Mouse (Mus musculus): Measurements from ENCODE around the gene Ociad1.

Ociad1 gene

DNA sequence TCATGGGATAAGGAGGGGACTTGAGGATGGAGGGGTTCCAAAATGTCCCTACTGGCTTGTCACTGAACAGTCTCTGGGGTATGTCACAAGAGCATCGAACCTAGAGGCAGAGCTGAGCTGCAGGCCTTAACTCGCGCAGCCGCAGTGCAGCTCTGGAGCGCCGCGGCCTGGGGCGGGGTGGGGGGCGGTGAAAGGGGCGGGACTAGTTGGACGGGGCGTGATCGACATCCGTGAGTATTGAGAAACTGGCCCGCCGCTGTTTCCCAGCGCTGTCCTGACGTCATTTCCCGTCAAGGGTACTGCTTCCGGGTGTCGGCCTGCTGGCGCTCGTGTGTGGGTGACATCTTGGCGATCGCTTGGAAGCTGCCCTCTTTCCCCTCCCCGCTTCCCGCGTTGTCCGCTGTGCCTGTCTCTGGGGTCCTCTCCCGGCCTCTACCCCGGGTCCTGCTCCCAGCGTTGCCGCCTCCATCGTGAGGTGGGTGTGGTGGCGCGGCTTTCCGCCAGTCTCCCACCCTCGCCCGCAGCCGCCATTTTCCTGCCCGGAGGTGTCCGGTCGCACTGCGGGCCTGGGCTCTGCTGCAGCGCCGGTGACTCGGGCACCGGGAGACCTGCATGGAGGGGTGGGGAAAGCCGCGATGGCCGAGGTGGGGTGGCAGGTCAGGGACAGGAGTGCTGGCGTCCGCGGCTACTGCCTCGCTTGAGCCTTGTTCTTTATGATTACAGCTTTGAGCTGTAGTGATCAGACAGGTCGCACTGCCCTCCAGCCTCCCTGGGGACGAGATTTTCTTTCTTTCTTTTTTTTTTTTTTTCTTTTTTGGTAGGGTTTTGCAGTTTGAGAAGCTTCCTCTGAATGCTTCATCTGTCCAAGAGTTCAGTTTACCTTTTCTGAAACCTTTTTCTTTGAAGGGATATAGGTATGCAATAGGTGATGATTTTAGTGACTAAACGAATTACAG is at the start of gene Ociad1:
TSS of gene Ociad1 (plus strand) at position 283 of the 956 bp plus-strand sequence.
- in situ Hi-C loops (cut with MboI), result loop anchor here (5.0 kb wide), 1 partner anchor 35 kb away; the partner anchor contains the start of gene Fryl

DNA sequence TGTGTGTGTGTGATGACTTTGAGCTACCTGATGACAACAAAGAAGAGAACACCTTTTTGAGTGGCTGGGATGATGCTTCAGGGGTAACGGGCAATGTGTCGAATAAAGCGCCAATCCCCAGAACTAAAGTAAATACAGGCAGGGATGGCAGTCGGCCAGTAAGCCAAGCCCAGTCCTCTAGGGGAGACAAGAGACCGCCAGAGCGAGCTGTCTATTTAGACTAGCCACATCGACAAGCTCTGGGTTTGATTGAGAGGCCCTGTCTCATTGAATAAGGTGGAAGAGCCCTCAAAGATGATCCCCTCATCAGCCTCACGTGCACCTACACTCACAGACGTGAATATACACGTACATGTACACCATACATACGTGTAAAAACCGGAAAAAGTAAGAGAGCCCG is 48.2 kb upstream of the Ociad1 start:
- in situ Hi-C loops (cut with MboI), result no loop called here

DNA sequence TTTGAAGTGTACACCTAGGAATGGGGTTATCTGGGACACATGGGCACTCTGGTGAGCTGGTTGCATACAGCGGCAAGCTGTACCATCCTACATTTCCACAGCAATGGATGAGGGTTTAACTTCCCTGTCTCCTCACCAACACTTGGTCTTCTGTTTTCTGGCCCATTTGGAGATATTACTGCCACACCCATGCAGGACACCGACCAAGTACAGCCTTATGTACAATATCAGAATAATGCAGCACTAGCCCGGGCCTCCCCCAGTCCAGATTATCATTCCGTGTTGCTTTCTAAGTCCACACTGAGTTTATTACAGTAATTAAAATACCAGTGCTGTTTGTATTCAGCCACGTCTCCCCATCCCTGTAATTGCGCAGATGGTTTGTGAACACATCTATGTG is 46.2 kb upstream of the Ociad1 start:
- in situ Hi-C loops (cut with MboI), result no loop called here

DNA sequence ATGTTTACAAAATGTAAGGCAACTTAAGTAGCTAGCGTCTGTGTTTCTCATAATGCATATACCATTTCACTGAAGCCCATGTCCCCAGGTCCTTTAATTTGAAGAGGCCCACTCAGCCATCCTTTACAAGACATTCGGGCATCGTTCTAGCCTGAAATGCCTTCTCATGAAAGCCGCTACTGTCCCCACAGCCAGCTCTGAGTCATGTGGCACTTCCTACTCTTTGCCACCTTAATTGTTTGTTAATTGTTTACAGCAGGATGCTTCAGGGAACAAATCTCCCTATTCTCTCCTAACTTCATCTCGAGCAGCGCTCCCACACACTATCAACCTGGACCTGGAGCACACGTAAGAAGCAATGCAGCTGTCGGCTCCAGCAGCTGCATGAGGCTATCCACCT is 44.4 kb upstream of the Ociad1 start:
- in situ Hi-C loops (cut with MboI), result no loop called here

DNA sequence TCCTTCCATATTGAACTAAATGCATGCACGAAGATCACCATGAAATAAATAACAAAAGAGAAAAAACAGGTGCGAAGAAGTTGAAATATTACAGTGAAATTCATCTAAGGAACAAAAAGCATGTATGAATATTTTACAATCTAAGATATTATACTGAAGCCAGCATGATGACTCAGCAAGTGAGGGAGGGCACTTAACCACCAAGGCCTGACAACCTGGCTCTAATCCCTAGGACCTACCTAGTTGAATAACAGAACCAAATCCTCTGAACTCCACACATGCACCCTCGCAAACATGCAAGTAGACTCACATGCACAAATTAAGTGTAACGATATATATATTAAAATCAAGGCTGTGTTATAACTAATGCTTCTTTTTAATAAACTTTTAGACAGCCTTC is 43.2 kb upstream of the Ociad1 start:
- in situ Hi-C loops (cut with MboI), result no loop called here

DNA sequence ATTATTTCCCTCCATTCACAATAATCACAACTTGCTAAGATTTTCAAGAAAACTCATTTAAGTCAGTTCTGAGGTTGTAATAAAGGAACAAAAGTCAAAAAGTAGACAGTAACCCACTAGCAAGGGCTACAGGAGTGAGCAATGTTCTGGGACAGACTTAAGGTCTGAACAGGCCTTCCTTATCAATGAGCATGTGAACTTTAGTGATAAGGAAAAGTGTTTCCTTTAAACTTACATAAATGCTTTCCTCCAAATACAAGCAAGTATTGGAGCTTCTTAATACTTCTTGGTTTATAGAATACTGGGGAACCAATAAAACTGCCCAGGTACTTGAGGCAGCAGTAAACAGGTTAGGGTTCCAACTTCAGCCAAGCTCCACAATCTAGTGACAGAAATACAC is 39.8 kb upstream of the Ociad1 start:
- in situ Hi-C loops (cut with MboI), result no loop called here

DNA sequence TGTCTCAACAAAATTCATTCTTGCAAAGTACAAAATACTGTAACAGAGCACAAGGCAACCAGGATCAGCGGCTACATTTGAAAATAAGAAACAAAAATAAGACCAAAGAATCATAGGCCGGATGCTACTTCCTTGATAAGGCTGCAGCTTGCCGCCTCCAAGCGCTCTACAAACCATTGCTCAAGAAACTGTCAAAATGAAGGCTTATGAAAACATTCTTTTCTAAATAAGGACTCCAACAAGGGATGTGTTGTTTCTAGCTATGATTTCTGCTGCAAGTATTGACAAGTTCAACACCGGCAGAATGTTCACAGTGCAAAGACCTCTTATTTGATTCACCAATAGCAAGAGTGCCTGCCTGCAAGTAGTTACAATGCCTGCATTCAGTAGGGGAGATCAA is 37.9 kb upstream of the Ociad1 start:
- in situ Hi-C loops (cut with MboI), result loop anchor here (5.0 kb wide), 1 partner anchor 38 kb away; the partner anchor contains the start of gene Ociad1

DNA sequence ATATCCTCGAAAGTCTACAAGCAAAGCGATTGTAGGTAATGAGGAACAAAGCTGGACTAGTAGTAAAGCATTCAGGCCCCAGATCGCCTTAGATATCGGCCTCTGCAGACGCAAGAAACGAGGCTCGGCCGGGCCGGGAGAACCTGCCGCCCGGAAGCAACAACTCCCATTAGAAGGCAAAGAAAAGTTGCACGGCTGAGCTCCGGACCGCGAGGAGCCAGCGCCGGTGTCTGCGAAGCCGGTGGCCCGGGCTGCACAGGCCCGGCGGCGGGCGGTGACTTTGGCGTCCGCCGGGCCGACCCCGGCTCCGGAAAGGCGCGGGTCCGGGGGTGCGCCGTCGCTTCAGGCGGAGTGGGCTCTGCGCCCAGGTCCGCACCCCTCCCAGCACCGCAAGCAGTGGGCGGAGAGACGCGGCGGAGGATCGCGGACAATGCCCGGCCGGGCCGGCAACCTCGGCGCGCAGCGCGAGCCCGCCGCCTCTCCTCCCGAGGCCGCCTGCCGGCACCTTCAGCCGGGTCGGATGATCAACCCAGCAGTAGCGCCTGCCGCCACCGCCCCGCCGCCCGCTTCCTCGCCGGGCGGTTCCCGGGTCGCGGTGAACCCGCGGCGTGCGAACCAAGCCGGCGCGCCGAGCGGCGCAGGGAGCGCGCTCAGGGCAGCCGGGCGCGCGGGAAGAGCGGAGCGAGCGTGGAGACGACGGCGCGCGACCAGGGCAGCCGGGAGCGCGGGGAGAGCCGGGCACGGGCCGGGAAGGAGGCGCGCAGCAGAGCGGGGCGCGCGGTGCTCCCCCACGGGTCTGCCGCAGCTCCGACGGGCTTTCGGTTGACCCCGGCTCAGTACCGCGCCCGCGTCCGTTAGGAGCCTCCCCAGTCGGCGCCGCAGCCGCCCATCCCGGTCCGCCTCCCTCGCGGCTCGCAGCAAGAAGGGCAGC is 37.0 kb upstream of the Ociad1 start:
- in situ Hi-C loops (cut with MboI), result loop anchor here (5.0 kb wide), 1 partner anchor 37 kb away; the partner anchor contains the start of gene Ociad1

DNA sequence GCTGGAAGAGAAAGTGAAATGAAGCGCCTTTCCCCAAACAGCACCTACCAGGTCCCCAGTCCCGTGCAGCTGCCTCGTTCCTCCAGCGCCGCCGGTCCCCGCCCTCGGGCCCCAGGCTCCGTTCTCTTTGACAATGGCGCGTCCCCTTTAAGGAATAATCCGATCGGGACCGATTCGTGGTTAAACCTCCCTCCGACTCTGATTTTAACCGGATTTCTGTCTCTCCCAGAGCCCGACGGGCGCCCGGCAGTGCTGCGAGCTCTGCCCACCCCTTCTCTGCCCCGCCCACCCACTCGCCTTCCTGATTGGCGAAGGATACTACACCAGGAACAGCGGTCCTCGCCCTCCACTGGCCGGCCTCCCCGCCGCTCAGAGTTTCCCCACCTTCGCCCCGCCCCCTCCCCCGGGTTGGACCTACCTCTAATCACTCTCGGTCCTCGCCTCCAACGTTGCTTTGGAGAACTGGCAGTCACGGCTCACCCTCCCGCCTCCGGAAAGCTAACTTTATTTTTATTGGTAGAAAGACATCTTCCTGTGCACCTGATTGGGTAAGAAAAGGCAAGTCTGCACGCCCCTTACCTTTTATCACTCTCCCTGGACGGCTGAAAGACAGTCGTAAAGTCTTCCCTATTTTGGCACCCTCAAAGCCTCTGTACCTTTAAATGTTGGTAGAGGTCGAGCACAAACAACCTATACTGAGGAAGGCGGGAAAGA is 36.1 kb upstream of the Ociad1 start, which contains the start of gene Fryl:
TSS of gene Fryl (minus strand) at position 268 of the 714 bp plus-strand sequence.
- in situ Hi-C loops (cut with MboI), result loop anchor here (5.0 kb wide), 1 partner anchor 36 kb away; the partner anchor contains the start of gene Ociad1

DNA sequence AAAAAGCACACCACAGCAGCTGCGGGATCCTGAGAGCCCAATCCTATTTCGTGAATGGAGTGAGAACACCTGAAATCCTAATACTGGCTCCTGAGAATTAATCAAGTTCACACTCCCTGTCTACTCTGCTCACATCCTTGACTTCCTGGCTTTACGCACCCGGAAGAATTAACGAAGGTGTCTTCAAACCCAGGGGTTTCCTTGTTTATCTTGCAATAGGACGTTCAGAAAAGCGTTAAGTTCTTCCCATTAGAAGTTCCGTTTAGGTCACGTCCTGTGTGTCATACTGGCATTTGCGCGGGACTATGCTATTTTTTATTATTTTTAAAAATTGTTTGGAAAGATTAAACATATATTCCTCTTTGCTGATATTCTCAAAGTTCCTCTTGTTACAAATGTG is 35.5 kb upstream of the Ociad1 start:
- in situ Hi-C loops (cut with MboI), result loop anchor here (5.0 kb wide), 1 partner anchor 35 kb away; the partner anchor contains the start of gene Ociad1

DNA sequence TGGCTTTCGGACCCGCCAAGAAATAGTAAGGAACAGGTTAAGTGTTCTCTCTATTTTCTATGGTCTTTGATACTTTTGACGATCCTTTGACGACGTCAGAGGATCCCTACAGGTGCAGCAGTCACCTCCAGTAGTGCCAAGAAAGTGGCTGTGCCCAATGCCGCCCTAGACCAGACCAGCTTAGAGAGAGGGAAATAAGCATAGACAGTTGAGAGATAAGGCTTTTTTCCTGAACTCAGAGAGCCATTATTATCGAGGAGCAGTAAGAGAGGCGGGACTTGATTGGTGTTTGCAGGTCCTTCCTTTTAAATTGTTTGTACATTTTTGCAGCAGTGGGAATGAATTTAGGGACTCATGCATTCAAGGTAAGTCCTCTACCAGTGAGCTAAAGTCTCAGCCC is 34.9 kb upstream of the Ociad1 start:
- in situ Hi-C loops (cut with MboI), result loop anchor here (5.0 kb wide), 1 partner anchor 35 kb away; the partner anchor contains the start of gene Ociad1

DNA sequence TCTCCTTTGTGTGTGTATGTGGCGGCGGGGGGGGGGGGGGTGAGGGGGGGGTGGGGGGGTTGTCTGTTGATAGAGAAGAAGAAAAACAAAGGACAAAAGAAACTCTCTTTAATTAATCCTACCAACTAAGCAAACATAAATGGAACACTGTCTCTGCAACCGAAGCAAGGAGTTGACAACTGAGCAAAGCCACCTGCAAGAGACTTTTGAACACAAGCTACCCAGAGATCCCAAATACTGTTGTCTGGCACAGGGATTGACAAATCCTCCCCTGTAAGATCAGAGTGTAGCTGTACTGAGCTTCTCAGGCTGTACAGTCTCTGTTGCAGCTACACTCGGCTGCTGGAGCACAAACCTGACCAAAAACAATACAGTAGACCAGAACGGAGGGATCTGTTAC is 28.5 kb upstream of the Ociad1 start:
- in situ Hi-C loops (cut with MboI), result no loop called here

DNA sequence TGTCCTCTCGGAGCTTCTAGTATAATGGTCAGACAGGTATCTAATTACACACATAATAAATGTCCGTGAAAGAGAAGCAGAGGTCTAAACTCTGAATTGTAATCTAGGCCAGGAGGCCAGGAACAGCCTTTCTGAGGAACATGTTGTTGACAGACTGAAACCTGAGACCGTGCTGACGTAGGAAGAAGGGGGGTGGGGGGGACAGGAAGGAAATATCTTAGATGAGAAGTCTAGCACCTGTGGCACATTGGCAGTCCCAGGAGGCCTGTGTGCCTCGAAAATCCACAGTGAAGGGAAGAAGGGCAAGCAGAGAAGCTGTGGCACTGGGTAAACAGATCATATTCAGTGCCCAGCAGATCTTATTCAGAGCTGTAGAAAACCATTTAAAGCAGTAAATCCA is 27.1 kb upstream of the Ociad1 start:
- in situ Hi-C loops (cut with MboI), result no loop called here

DNA sequence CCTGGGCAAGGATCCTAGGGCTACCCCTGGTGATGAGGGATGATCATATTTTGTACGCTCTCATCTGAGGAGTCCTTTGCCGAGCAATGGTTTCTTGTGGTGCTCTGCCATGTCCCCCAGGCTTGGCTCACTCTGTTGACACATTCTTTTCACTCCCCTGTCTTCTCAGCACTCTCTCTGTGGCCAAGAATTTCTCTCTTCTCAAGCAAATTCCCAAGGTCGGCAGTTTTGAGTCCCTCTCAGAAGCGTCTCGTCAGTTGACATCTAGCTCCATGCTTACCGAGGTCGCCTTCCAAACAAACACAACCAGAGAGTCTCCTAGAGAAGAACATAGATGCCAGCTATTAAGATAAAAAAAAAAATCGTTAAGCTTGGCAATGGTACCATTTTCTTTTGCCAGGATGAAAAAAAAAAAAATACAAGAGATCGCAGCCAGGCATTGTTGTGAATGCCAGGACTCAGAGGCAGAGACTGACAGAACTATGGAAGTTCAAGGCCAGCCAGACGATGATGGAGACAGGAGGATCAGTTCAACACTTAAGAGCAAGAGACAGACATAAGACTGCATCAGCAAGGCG is 23.9 kb upstream of the Ociad1 start:
- in situ Hi-C loops (cut with MboI), result no loop called here

DNA sequence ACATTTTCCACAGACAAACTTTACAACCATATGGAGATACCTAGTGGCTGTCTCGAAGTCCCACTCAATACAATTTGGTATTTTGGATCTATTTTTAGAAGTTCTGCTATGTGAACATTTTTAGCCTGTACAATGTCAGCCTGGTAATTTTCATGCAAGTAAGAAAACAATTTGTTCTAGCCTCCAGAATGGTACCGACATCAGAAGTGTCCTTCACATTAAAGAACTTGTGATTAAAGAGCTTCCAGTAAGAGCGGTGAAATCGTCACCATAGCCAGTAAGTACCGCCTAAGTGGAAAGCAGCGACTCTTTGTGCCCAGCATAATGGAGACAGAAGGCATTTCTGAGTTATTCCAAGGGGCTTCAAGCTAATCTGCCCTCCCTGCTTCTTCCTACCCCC is 22.0 kb upstream of the Ociad1 start:
- in situ Hi-C loops (cut with MboI), result no loop called here

DNA sequence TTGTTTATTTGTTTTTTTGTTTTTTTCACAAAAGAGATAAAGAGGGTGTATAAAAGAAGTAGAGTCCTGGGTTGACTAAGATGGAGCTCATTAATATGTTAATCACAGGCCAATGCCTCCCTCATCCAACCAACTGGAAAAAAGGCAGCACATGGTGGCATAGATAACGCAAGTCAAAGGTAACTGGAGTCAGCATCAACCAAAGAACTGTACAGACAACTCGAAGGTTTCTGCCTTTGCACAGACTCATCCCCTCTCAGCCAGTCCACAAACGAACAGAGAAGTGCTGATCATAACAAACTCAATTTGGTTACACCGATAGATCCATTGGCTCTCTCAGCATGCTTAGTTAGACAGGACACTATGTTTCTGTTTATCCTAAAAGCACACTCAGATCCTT is 19.4 kb upstream of the Ociad1 start:
- in situ Hi-C loops (cut with MboI), result no loop called here

DNA sequence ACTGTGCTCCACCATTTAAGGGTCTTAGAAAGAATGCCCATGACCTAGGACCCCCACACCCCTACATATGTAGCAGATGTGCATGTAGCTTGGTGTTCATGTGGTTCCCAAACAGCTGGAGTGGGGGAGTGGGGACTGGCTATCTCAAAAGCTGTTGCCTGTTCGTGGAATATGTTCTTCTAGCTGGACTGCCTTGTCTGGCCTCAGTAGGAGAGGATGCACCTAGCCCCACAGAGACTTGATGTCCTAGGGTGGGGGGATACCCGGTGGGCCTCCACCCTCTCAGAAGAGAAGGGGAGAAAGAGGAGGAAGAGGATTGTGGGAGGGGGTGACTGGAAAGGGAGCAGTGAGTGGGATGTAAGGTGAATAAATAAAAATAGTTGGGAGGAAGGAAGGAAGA is 17.6 kb upstream of the Ociad1 start:
- in situ Hi-C loops (cut with MboI), result no loop called here

DNA sequence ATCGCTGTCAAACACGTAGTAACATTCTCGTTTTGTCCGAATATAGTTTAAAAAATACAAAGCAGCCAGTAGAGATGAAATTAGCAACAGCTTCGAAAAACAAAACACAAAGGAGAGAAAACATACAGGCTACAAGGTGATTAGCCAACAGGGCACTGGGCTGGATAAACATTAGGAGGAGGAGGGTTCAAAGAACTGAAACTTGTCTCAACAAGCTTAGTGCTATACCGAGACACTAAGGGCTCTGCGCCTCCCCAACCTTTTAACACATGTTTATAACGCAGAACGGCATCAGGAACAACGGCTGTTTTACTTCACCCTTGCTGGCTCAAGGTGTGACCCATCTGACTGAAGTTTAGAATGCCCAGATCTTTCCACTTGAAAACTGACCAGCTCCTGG is 13.4 kb upstream of the Ociad1 start:
- in situ Hi-C loops (cut with MboI), result no loop called here

DNA sequence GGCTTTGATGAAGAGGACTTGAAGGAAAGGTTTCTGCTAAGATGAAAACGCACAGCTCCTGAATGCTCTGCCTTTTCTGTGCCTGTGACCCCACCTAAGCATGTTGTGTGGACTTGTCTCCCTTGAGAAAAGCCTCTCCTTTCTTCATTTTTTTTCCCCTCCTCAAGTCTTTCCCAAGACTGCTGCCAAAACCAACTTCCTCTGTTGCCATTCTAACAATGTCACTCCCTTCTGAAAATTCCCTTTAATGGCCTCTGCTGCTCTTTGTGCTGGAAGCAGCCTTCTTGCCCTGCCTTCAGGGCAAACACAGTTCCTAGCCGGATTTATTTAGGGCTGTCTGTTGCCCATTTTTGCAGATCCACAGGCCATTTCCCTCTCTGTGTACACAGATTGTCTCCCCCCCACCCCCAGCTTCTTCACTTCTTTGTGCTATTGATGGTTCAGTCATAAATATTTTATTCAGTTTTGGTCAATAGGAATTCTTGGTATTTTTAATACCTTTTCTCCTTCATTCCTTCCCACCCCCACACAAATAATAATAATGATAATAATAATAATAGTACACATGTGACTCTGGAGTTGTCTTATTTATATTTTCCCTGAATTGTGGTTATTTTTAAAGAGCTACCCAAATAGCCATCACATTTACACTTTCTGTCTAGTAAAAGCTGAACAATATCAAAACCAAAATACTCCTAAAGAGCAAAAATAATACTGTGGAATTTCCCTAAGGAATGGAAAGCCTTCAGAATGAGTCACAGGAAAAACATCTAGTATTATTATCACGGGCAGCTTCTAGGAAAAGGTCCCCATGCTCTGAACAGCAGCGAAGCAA is 12.6 kb upstream of the Ociad1 start:
- in situ Hi-C loops (cut with MboI), result no loop called here

DNA sequence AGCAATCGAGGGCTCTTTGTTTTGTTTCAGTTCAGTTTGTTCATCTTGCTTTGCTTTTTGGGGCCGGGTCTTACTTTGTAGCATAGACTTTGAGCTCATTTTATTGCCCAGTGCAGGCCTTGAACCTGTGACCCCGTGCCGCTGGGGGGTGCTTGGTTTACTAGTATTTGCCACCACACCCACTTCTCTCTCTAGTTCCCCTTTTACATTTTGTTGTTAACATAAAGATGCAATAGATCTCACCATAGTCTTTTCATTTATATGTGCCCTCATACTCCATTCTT is 12.1 kb upstream of the Ociad1 start:
- in situ Hi-C loops (cut with MboI), result no loop called here
